Mouse (Mus musculus) MEL (cell line): ENCODE data around the gene Bmt2. TPM values are rescaled to one million over a fixed set of nuclear protein-coding genes. Genes with fewer than 3 reads are reported as not detected.

Source experiments
- DNase-seq: peaks from one replicate; pipeline ENCODE4 v3.0.0; 2011; ENCODE audit warnings: low read depth, low spot score
- H3K27ac ChIP-seq: 2 replicates; pipeline ENCODE4 v1.5.1; 2012; ENCODE audit warnings: low read depth, mild to moderate bottlenecking, control low read depth, low read length, moderate library complexity; ENCODE audit not compliant: control insufficient read depth
- H3K27me3 ChIP-seq, 2 experiments: fragments of 150-350 bp in 1 of 2; sonication (generic) in 1 of 2; 2 replicates each; pipeline ENCODE4 v1.6.1; 2012; ENCODE audit warnings: low read length in 2 of 2, mild to moderate bottlenecking in 2 of 2, improper control_type of control experiment in 1 of 2, moderate library complexity in 1 of 2; ENCODE audit not compliant: insufficient read depth in 2 of 2, control insufficient read depth in 1 of 2
- H3K36me3 ChIP-seq, 2 experiments: 2 replicates each; pipeline ENCODE4 v1.6.1; 2012 to 2014; ENCODE audit warnings: low read length in 2 of 2, improper control_type of control experiment in 1 of 2, inconsistent platforms in 1 of 2, mild to moderate bottlenecking in 1 of 2; ENCODE audit not compliant: insufficient read depth in 2 of 2, control insufficient read depth in 1 of 2
- H3K4me1 ChIP-seq, 2 experiments: fragments of 150-350 bp in 1 of 2; sonication (generic) in 1 of 2; 2 replicates each; pipeline ENCODE4 v1.6.1; 2012; ENCODE audit warnings: low read length in 2 of 2, improper control_type of control experiment in 1 of 2, mild to moderate bottlenecking in 1 of 2; ENCODE audit not compliant: insufficient read depth in 2 of 2, control insufficient read depth in 1 of 2
- H3K4me3 ChIP-seq, 2 experiments: fragments of 150-350 bp in 1 of 2; sonication (generic) in 1 of 2; 2 replicates each; pipeline ENCODE4 v1.5.1; 2012; ENCODE audit warnings: low read depth in 2 of 2, low read length in 2 of 2, mild to moderate bottlenecking in 2 of 2, moderate library complexity in 2 of 2, control low read depth in 1 of 2, improper control_type of control experiment in 1 of 2; ENCODE audit not compliant: control insufficient read depth in 1 of 2, insufficient read depth in 1 of 2
- H3K79me2 ChIP-seq: 2 replicates; pipeline ENCODE4 v1.6.1; 2012; ENCODE audit warnings: mild to moderate bottlenecking, low read length, moderate library complexity; ENCODE audit not compliant: control insufficient read depth, poor library complexity, insufficient read depth
- H3K9ac ChIP-seq: 2 replicates; pipeline ENCODE4 v1.6.1; 2012; ENCODE audit warnings: low read depth, mild to moderate bottlenecking, control low read depth, low read length, moderate library complexity; ENCODE audit not compliant: control insufficient read depth, poor library complexity, severe bottlenecking
- H3K9me3 ChIP-seq: fragments of 150-350 bp; sonication (generic); replicated peaks from 2 replicates; pipeline ENCODE4 v1.6.1; 2012; ENCODE audit warnings: mild to moderate bottlenecking, low read length, improper control_type of control experiment, moderate library complexity; ENCODE audit not compliant: insufficient read depth
- BHLHE40 ChIP-seq: IDR thresholded peaks from 2 replicates; pipeline ENCODE4 v1.6.1; 2012; ENCODE audit warnings: low read depth, mild to moderate bottlenecking, inconsistent platforms, low read length, improper control_type of control experiment, borderline replicate concordance
- CHD2 ChIP-seq: IDR thresholded peaks from 2 replicates; pipeline ENCODE4 v1.6.1; 2011; ENCODE audit warnings: low read length, improper control_type of control experiment
- ELF1 ChIP-seq: IDR thresholded peaks from 2 replicates; pipeline ENCODE4 v1.6.1; 2014; ENCODE audit warnings: low read depth, mild to moderate bottlenecking, inconsistent platforms, low read length, improper control_type of control experiment, moderate library complexity
- EP300 ChIP-seq, 2 experiments: IDR thresholded peaks; 2 replicates each; pipeline ENCODE4 v1.6.1; 2011; ENCODE audit warnings: improper control_type of control experiment in 2 of 2, low read length in 2 of 2, low read depth in 1 of 2, mild to moderate bottlenecking in 1 of 2
- JUND ChIP-seq: IDR thresholded peaks from 2 replicates; pipeline ENCODE4 v1.6.1; 2011; ENCODE audit warnings: low read depth, mild to moderate bottlenecking, improper control_type of control experiment, low read length
- MEF2A ChIP-seq: IDR thresholded peaks from 2 replicates; pipeline ENCODE4 v1.6.1; 2014; ENCODE audit warnings: low read depth, mild to moderate bottlenecking, inconsistent platforms, low read length, improper control_type of control experiment; ENCODE audit not compliant: poor library complexity, insufficient replicate concordance, severe bottlenecking; ENCODE audit errors: extremely low read depth
- MXI1 ChIP-seq: IDR thresholded peaks from 2 replicates; pipeline ENCODE4 v1.6.1; 2011; ENCODE audit warnings: mild to moderate bottlenecking, low read depth, low read length, improper control_type of control experiment
- NRF1 ChIP-seq: IDR thresholded peaks from 2 replicates; pipeline ENCODE4 v1.6.1; 2014; ENCODE audit warnings: low read depth, mild to moderate bottlenecking, inconsistent platforms, low read length, improper control_type of control experiment, moderate library complexity; ENCODE audit not compliant: poor library complexity, insufficient read depth, severe bottlenecking
- TAL1 ChIP-seq: IDR thresholded peaks from 2 replicates; pipeline ENCODE4 v1.6.1; 2012; ENCODE audit warnings: mild to moderate bottlenecking, inconsistent platforms, low read length, moderate library complexity, mixed read lengths
- TCF12 ChIP-seq: IDR thresholded peaks from 2 replicates; pipeline ENCODE4 v1.6.1; 2014; ENCODE audit warnings: low read depth, mild to moderate bottlenecking, inconsistent platforms, low read length, improper control_type of control experiment, moderate library complexity
- polyA plus RNA-seq, 2 experiments: library from polyadenylated mRNA; stranded (reverse) in 1 of 2; unstranded in 1 of 2; fragments of >175 nt in 1 of 2; fragments of >200 nt in 1 of 2; gene quantifications; 2 replicates each; pipeline versions ENCODE4 v1.2.1 to v1.2.4; 2012; ENCODE audit warnings: low replicate concordance in 2 of 2, low read depth in 1 of 2; ENCODE audit not compliant: insufficient read length in 2 of 2, insufficient read depth in 1 of 2, missing spikeins in 1 of 2
- total RNA-seq: library from RNA; depleted of rRNA; stranded (reverse); fragments of 300-350 nt; gene quantifications from 2 replicates; pipeline ENCODE4 v1.2.3, GENCODE M21; 2012

The Bmt2 gene
- total and polyA plus RNA-seq, 3 experiments, result 3.1 to 4.7 TPM; not detected in 1

DNA sequence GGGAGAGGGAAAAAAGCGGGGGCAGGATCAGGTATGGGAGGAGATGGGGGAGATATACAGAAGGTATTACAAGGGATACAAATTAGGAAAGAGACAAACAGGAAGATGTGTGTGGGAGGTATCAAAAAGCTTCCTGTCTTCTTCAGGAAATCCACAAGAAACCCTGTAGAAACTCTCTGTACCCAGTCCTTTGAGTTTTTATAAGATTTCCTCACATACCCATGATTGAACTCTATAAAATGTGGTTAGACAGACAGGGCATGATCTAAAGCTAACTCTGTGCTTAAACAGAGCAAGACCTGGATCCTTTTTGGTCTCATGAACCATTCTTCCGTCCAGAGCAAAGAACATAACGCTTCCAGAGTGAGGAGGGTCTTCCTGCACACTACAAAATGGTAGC lies 26.9 kb downstream of the Bmt2 start:
- TF ChIP-seq NRF1, result no peak
- no peak for TF ChIP-seq TAL1
- TF ChIP-seq EP300 (IDR thresholded peaks at IDR 0.05; ENCODE audit: low read depth in 1 of 2, low read length in 2 of 2), result no peak
- no peak for TF ChIP-seq BHLHE40
- TF ChIP-seq JUND, result no peak

DNA sequence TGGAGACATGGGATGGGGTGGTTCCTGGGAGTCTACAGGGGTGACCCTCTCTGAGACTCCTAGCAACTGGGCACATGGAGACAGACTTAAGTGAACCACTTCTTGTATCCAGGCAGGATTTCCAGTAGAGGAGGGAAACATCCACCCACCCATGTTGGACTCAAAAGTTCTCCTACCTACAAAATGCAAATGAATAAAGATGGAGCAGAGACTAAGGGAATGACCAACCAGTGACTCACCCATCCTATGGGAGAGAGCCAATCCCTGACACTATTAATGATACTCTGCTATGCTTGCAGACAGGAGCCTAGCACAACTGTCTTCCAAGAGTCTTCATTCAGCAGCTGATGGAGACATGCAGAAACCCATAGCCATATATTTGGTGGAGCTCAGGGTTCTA lies 29.5 kb downstream of the Bmt2 start:
- Histone ChIP-seq H3K27me3 (no peaks in the 10 kb centered on the region), H3K4me1 (peaks cover 7 to 8% of the 10 kb centered on the region in 2 experiments; a peak in 3 of 4 replicates), H3K4me3 (no peak overlapping the region), H3K9ac (no peak overlapping the region), H3K36me3 (peaks cover 2 to 10% of the 10 kb centered on the region in 2 experiments), H3K79me2 (no peaks in the 10 kb centered on the region), H3K9me3 (no peaks in the 10 kb centered on the region), H3K27ac (no peak overlapping the region)
- no peak for DNase-seq
- TF ChIP-seq CHD2, result no peak
- TF ChIP-seq MXI1, result no peak
- no peak for TF ChIP-seq ELF1
- TF ChIP-seq TCF12, result no peak
- TF ChIP-seq EP300 (IDR thresholded peaks at IDR 0.05; ENCODE audit: low read depth in 1 of 2, low read length in 2 of 2), result no peak

More for the DNA sequence above, 26.9 kb downstream of the Bmt2 start:
- no peak for DNase-seq
- Histone ChIP-seq H3K9me3 (no peaks in the 10 kb centered on the region), H3K4me3 (no peak overlapping the region), H3K27me3 (no peaks in the 10 kb centered on the region), H3K36me3 (peaks cover 2 to 10% of the 10 kb centered on the region in 2 experiments), H3K27ac (no peak overlapping the region), H3K4me1 (peaks cover 7 to 8% of the 10 kb centered on the region in 2 experiments; a peak in 3 of 4 replicates), H3K9ac (no peak overlapping the region), H3K79me2 (no peaks in the 10 kb centered on the region)

DNA sequence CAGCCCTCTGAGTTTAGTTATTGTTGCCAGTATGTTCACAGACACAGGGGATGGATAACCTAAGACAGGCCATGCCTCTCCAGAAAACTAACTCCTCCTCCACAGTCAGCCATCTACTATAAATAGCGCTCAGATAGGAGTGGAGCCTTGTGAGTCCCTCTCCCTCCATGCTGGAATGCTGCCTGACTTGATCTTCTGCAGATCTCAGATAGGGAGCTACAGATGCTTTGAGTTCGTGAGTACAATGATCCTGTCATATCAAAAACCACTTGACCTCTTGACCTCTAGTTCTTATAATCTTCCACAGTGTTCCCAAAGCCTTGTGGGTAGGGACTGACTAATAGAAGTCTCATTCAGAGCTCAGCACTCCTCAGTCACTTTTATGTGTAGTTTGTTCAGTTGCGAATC lies 41.2 kb downstream of the Bmt2 start:
- TF ChIP-seq EP300 (IDR thresholded peaks at IDR 0.05; ENCODE audit: low read depth in 1 of 2, low read length in 2 of 2), result no peak
- peak; percentile 52; the same call in 1 of the 2 replicates for TF ChIP-seq MEF2A
- peaks cover 0 to 5% of the 10 kb centered on the region in 2 experiments; a peak in 3 of 4 replicates for H3K4me1 ChIP-seq
- H3K4me3 ChIP-seq, result no peak overlapping the region
- H3K36me3 ChIP-seq, result peaks cover 0 to 5% of the 10 kb centered on the region in 2 experiments; a peak in 3 of 4 replicates
- H3K9me3 ChIP-seq, result no peaks in the 10 kb centered on the region
- no peak overlapping the region for H3K9ac ChIP-seq
- peak; percentile 21 for DNase-seq
- no peaks in the 10 kb centered on the region for H3K79me2 ChIP-seq
- H3K27ac ChIP-seq, result no peak overlapping the region
- H3K27me3 ChIP-seq, result no peaks in the 10 kb centered on the region
